Mouse (Mus musculus) stomach, embryonic 16.5 days (tissue): ENCODE data around the gene Kcnh8. TPM values are rescaled to one million over a fixed set of nuclear protein-coding genes. Genes with fewer than 3 reads are reported as not detected.

Experiments used
- ATAC-seq: fragments of 200-750 bp; cut with Nextera tagmentation; 2 replicates; pipeline ENCODE4 v1.8.0; 2017; ENCODE audit warnings: moderate number of reproducible peaks, moderate TSS enrichment; ENCODE audit not compliant: insufficient read depth, low FRiP score
- H3K27ac ChIP-seq: fragments of 300-500 bp; sonication (generic); 2 replicates; pipeline ENCODE4 v1.5.1; 2014; ENCODE audit warnings: low read length
- H3K27me3 ChIP-seq: fragments of 300-500 bp; sonication (generic); 2 replicates; pipeline ENCODE4 v1.6.1; 2014; ENCODE audit warnings: low read length, control low read depth, mixed read lengths; ENCODE audit not compliant: control insufficient read depth, insufficient read depth
- H3K36me3 ChIP-seq: fragments of 300-500 bp; sonication (generic); 2 replicates; pipeline ENCODE4 v1.6.1; 2014; ENCODE audit warnings: low read length; ENCODE audit not compliant: control insufficient read depth, insufficient read depth
- H3K4me1 ChIP-seq: fragments of 300-500 bp; sonication (generic); 2 replicates; pipeline ENCODE4 v1.6.1; 2014; ENCODE audit warnings: low read length, control low read depth, mixed read lengths; ENCODE audit not compliant: control insufficient read depth, insufficient read depth
- H3K4me2 ChIP-seq: fragments of 300-500 bp; sonication (generic); 2 replicates; pipeline ENCODE4 v1.6.1; 2014; ENCODE audit warnings: low read depth, low read length, mixed read lengths
- H3K4me3 ChIP-seq: fragments of 300-500 bp; sonication (generic); replicated peaks from 2 replicates; pipeline ENCODE4 v1.5.1; 2014; ENCODE audit warnings: mild to moderate bottlenecking, low read length
- H3K9ac ChIP-seq: fragments of 300-500 bp; sonication (generic); 2 replicates; pipeline ENCODE4 v1.6.1; 2014; ENCODE audit warnings: low read length
- H3K9me3 ChIP-seq: fragments of 300-500 bp; sonication (generic); replicated peaks from 2 replicates; pipeline ENCODE4 v1.6.1; 2016; ENCODE audit warnings: low read length, control low read depth; ENCODE audit not compliant: control insufficient read depth
- WGBS: fragments of 180-500 bp; shearing (Covaris S2); extraction: QIAGEN DNeasy Blood & Tissue Kit; methylation state at CpG from one replicate; pipeline ENCODE4 v1.1.7; 2014; 5-methylcytosine and 5-hydroxymethylcytosine counted together
- polyA plus RNA-seq: library from polyadenylated mRNA; unstranded; fragments of >200 nt; fragmentation: Nextera tagmentation; extraction: Ambion mirVana; gene quantifications from 2 replicates; pipeline ENCODE4 v1.2.1, GENCODE M21; 2015

Kcnh8 gene
- polyA plus RNA-seq, 1 experiment from 2014 or later, result 0.37 TPM

GRCm38 (mm10) chr17:52788151-52788550, 185.6 kb downstream of the Kcnh8 start:
- 59% methylated on average over 3 of the region's 3 CpGs for WGBS
- H3K27me3 ChIP-seq, result no peaks in the 10 kb centered on the region
- H3K9me3 ChIP-seq, result no peaks in the 10 kb centered on the region
- no peak overlapping the region for H3K4me2 ChIP-seq
- H3K36me3 ChIP-seq, result no peaks in the 10 kb centered on the region
- H3K9ac ChIP-seq, result no peak overlapping the region
- no peak overlapping the region for H3K4me3 ChIP-seq
- no peak overlapping the region for H3K27ac ChIP-seq
- no peaks in the 10 kb centered on the region for H3K4me1 ChIP-seq
- ATAC-seq, result no peak

- Histone ChIP-seq H3K9ac (no peak overlapping the region), H3K36me3 (no peaks in the 10 kb centered on the region), H3K27ac (no peak overlapping the region), H3K27me3 (no peaks in the 10 kb centered on the region), H3K4me3 (no peak overlapping the region), H3K4me2 (no peak overlapping the region), H3K9me3 (no peaks in the 10 kb centered on the region), H3K4me1 (no peaks in the 10 kb centered on the region)
- no peak for ATAC-seq
- WGBS, result 58% methylated on average over 6 of the region's 6 CpGs
Observed at GRCm38 (mm10) chr17:52804463-52804862, 202.0 kb downstream of the Kcnh8 start.

- H3K36me3 ChIP-seq, result no peaks in the 10 kb centered on the region
- H3K9ac ChIP-seq, result no peak overlapping the region
- no peaks in the 10 kb centered on the region for H3K9me3 ChIP-seq
- H3K4me3 ChIP-seq, result no peak overlapping the region
- H3K27ac ChIP-seq, result no peak overlapping the region
- no peaks in the 10 kb centered on the region for H3K4me1 ChIP-seq
- ATAC-seq, result no peak
- WGBS, result 61% methylated on average over 1 of the region's 1 CpGs
- H3K27me3 ChIP-seq, result no peaks in the 10 kb centered on the region
- H3K4me2 ChIP-seq, result no peak overlapping the region
Observed at GRCm38 (mm10) chr17:52810773-52811172, 208.3 kb downstream of the Kcnh8 start.

GRCm38 (mm10) chr17:52819007-52819406, 216.5 kb downstream of the Kcnh8 start:
- Histone ChIP-seq H3K4me1 (no peaks in the 10 kb centered on the region), H3K9me3 (no peaks in the 10 kb centered on the region), H3K4me2 (no peak overlapping the region), H3K27ac (no peak overlapping the region), H3K36me3 (no peaks in the 10 kb centered on the region), H3K4me3 (no peak overlapping the region), H3K27me3 (no peaks in the 10 kb centered on the region), H3K9ac (no peak overlapping the region)
- peak; percentile 44; the same call in 1 of the 2 replicates for ATAC-seq
- 59% methylated on average over 1 of the region's 1 CpGs for WGBS

GRCm38 (mm10) chr17:52829678-52830077, 227.2 kb downstream of the Kcnh8 start:
- Histone ChIP-seq H3K4me2 (no peak overlapping the region), H3K27ac (no peak overlapping the region), H3K9me3 (no peaks in the 10 kb centered on the region), H3K4me1 (no peaks in the 10 kb centered on the region), H3K4me3 (no peak overlapping the region), H3K9ac (no peak overlapping the region), H3K27me3 (no peaks in the 10 kb centered on the region), H3K36me3 (no peaks in the 10 kb centered on the region)
- no peak for ATAC-seq
- 92% methylated on average over 4 of the region's 4 CpGs for WGBS

GRCm38 (mm10) chr17:52873195-52873594, 270.7 kb downstream of the Kcnh8 start:
- no peak overlapping the region for H3K9ac ChIP-seq
- H3K27me3 ChIP-seq, result no peaks in the 10 kb centered on the region
- no peak for ATAC-seq
- WGBS, result 74% methylated on average over 3 of the region's 3 CpGs
- H3K9me3 ChIP-seq, result no peaks in the 10 kb centered on the region
- no peaks in the 10 kb centered on the region for H3K4me1 ChIP-seq
- no peaks in the 10 kb centered on the region for H3K36me3 ChIP-seq
- H3K4me3 ChIP-seq, result no peak overlapping the region
- no peak overlapping the region for H3K27ac ChIP-seq
- H3K4me2 ChIP-seq, result no peak overlapping the region

- H3K4me1 ChIP-seq, result no peaks in the 10 kb centered on the region
- 55% methylated on average over 1 of the region's 1 CpGs for WGBS
- H3K27ac ChIP-seq, result no peak overlapping the region
- H3K9me3 ChIP-seq, result no peaks in the 10 kb centered on the region
- no peak overlapping the region for H3K9ac ChIP-seq
- ATAC-seq, result no peak
- no peaks in the 10 kb centered on the region for H3K36me3 ChIP-seq
- no peak overlapping the region for H3K4me3 ChIP-seq
- H3K27me3 ChIP-seq, result no peaks in the 10 kb centered on the region
- H3K4me2 ChIP-seq, result no peak overlapping the region
Observed at GRCm38 (mm10) chr17:52878964-52879363, 276.5 kb downstream of the Kcnh8 start.

GRCm38 (mm10) chr17:52880051-52880450, 277.5 kb downstream of the Kcnh8 start:
- no peaks in the 10 kb centered on the region for H3K36me3 ChIP-seq
- no peaks in the 10 kb centered on the region for H3K4me1 ChIP-seq
- no peak overlapping the region for H3K27ac ChIP-seq
- WGBS, result 65% methylated on average over 2 of the region's 2 CpGs
- H3K4me2 ChIP-seq, result no peak overlapping the region
- H3K4me3 ChIP-seq, result no peak overlapping the region
- ATAC-seq, result no peak
- no peaks in the 10 kb centered on the region for H3K9me3 ChIP-seq
- no peaks in the 10 kb centered on the region for H3K27me3 ChIP-seq
- no peak overlapping the region for H3K9ac ChIP-seq

GRCm38 (mm10) chr17:52885210-52885609, 282.7 kb downstream of the Kcnh8 start:
- no peaks in the 10 kb centered on the region for H3K9me3 ChIP-seq
- H3K27ac ChIP-seq, result no peak overlapping the region
- 39% methylated on average over 1 of the region's 1 CpGs for WGBS
- H3K36me3 ChIP-seq, result no peaks in the 10 kb centered on the region
- no peak for ATAC-seq
- H3K27me3 ChIP-seq, result no peaks in the 10 kb centered on the region
- H3K4me3 ChIP-seq, result no peak overlapping the region
- no peak overlapping the region for H3K9ac ChIP-seq
- no peaks in the 10 kb centered on the region for H3K4me1 ChIP-seq
- no peak overlapping the region for H3K4me2 ChIP-seq
